ENCODE assay signal across 12 mouse cellular contexts in genomic region chr9:102436378-102436777, GRCm38 (mm10).
DNase-seq lines count a peak whose midpoint lies in the region; ATAC-seq lines count a peak whose summit lies in the region.
"Had no signal": no experiment of that assay in that cellular context is flagged by ENCODE, and none has a peak within 500 bp of the region (broad histone marks: within the 10 kb centered on the region; RNA-seq: fewer than 3 reads in every experiment).

No protein-coding gene starts in this region.

- H3K4me2 ChIP-seq in kidney, embryonic 15.5 days: no peak overlapping the region
- H3K4me2 ChIP-seq: limb, embryonic 15.5 days had no signal

- no peaks in the 10 kb centered on the region for H3K36me3 ChIP-seq in kidney, embryonic 15.5 days
- H3K36me3 ChIP-seq: limb, embryonic 15.5 days; midbrain, embryonic 10.5 days had no signal

- no peak overlapping the region for H3K27ac ChIP-seq in kidney, embryonic 15.5 days
- H3K27ac ChIP-seq: limb, embryonic 15.5 days; midbrain, embryonic 10.5 days had no signal

- H3K9ac ChIP-seq in kidney, embryonic 15.5 days: no peak overlapping the region
- H3K9ac ChIP-seq: limb, embryonic 15.5 days had no signal

- no peaks in the 10 kb centered on the region for H3K9me3 ChIP-seq in kidney, embryonic 15.5 days (replicated peaks)
- H3K9me3 ChIP-seq: limb, embryonic 15.5 days; midbrain, embryonic 10.5 days had no signal

- ATAC-seq in kidney, embryonic 15.5 days (replicated peaks; ENCODE audit: low FRiP score): no peak

- DNase-seq in cerebellum, postnatal 10 days: peak; percentile 54 to 71
- DNase-seq in cerebellum, adult 9-10 months: no peak
- peak; percentile 13 for DNase-seq in kidney, adult 9 months
- DNase-seq in thymus, postnatal 4 days: peak; percentile 45
- no peak for DNase-seq in thymus, postnatal 14 days
- no peak for DNase-seq in adipocyte (ENCODE audit: low spot score)
- no peak for DNase-seq in ovary, postnatal 10 days (ENCODE audit: low spot score)
- DNase-seq: gastrocnemius, postnatal 14 days; heart, postnatal 14 days had no signal

- WGBS in kidney, embryonic 15.5 days: 89% methylated on average over 5 of the region's 5 CpGs

- H3K4me3 ChIP-seq in kidney, embryonic 15.5 days (replicated peaks): no peak overlapping the region
- H3K4me3 ChIP-seq: limb, embryonic 15.5 days; midbrain, embryonic 10.5 days had no signal

- no peaks in the 10 kb centered on the region for H3K27me3 ChIP-seq in kidney, embryonic 15.5 days
- H3K27me3 ChIP-seq: limb, embryonic 15.5 days had no signal

- H3K4me1 ChIP-seq in kidney, embryonic 15.5 days: no peaks in the 10 kb centered on the region
- H3K4me1 ChIP-seq: limb, embryonic 15.5 days had no signal

Comparison
In these comparisons a context has a peak if more than half of its experiments do, and no peak if none do; other contexts are left out.
1. DNase-seq: peak in cerebellum, postnatal 10 days (2 of 2), kidney, adult 9 months (single experiment) and thymus, postnatal 4 days (single experiment); none in cerebellum, adult 9-10 months (single experiment), thymus, postnatal 14 days (single experiment), adipocyte (single experiment) and ovary, postnatal 10 days (single experiment).